Mouse (Mus musculus): ENCODE measurements around the gene Pgm1. TPM values are rescaled to one million over a fixed set of nuclear protein-coding genes. Genes with fewer than 3 reads are reported as not detected.

Pgm1 gene
- polyA plus RNA-seq, 1 experiment from 2014 or later: 76.3 TPM

DNA sequence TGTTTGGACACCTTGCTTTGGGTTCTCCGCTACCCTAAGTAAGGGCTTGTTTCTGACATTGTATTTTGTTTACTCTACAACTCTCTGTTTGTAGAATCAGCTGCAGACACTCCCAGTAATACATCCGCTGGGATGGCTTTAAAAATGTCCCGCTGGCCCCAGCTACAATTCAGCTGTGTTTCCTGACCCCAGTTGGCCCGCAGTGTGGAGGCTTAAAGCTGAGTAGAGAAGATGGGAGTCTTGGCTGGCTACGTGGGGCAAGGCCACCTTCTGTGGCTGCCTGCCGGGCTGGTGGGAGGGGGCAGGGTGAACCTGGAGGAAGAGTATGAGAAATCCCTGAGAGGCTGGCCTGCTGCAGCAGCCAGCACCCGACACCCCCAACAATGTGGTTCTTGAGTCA, 59.6 kb downstream of the Pgm1 start:
- H3K27ac ChIP-seq (ENCODE audit: low read length): no peak overlapping the region
- H3K9ac ChIP-seq (replicated peaks; ENCODE audit: low read depth): no peak overlapping the region
- ATAC-seq (no peak; the same call in 1 of the 2 replicates), DNase-seq (ENCODE audit: low spot score) (no peak)
- no peaks in the 10 kb centered on the region for H3K4me1 ChIP-seq (ENCODE audit: insufficient read depth, low read depth, low read length)
- H3K4me3 ChIP-seq (ENCODE audit: low read depth, low read length): no peak overlapping the region
- 48% methylated on average over 7 of the region's 7 CpGs for WGBS
- no peaks in the 10 kb centered on the region for H3K27me3 ChIP-seq (replicated peaks; ENCODE audit: insufficient read depth, low read length)
- peaks cover 7% of the 10 kb centered on the region; the same call in 1 of the 2 replicates for H3K36me3 ChIP-seq (ENCODE audit: insufficient read depth, low read length)
- H3K9me3 ChIP-seq (ENCODE audit: low read length): no peaks in the 10 kb centered on the region
- TF ChIP-seq EP300 (IDR thresholded peaks at IDR 0.05) (no peak), CTCF (IDR thresholded peaks at IDR 0.05) (no peak)
- H3K4me2 ChIP-seq (replicated peaks; ENCODE audit: low read depth, low read length): no peak overlapping the region

DNA sequence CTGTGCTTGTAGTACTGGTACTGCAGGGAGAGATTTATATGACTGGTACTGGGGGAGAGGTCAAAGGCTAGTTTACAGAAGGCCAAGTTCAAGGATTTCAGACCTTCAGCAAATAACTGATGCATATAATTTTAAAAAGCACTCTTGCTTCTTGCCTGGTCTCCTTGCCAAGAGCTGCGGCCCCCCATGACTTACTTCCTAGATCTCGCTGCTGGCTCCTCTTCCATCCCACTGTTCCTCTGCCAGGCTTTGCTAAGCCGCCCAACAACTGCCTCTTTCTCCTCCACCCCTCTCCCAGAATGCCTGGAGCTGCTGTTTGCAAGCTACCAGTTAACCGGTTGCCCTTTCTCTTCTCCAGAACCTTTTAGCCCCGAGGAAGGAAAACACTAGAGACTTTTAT, 71.8 kb downstream of the Pgm1 start:
- Histone ChIP-seq H3K27me3 (replicated peaks; ENCODE audit: insufficient read depth, low read length) (no peaks in the 10 kb centered on the region), H3K4me1 (ENCODE audit: insufficient read depth, low read depth, low read length) (no peaks in the 10 kb centered on the region), H3K4me2 (replicated peaks; ENCODE audit: low read depth, low read length) (no peak overlapping the region), H3K9ac (replicated peaks; ENCODE audit: low read depth) (no peak overlapping the region), H3K27ac (ENCODE audit: low read length) (no peak overlapping the region), H3K4me3 (ENCODE audit: low read depth, low read length) (no peak overlapping the region), H3K9me3 (ENCODE audit: low read length) (no peaks in the 10 kb centered on the region), H3K36me3 (ENCODE audit: insufficient read depth, low read length) (no peaks in the 10 kb centered on the region)
- no peak for DNase-seq (ENCODE audit: low spot score)
- TF ChIP-seq EP300 (IDR thresholded peaks at IDR 0.05) (no peak), CTCF (IDR thresholded peaks at IDR 0.05) (no peak)
- no peak for ATAC-seq
- 60% methylated on average over 5 of the region's 5 CpGs for WGBS

DNA sequence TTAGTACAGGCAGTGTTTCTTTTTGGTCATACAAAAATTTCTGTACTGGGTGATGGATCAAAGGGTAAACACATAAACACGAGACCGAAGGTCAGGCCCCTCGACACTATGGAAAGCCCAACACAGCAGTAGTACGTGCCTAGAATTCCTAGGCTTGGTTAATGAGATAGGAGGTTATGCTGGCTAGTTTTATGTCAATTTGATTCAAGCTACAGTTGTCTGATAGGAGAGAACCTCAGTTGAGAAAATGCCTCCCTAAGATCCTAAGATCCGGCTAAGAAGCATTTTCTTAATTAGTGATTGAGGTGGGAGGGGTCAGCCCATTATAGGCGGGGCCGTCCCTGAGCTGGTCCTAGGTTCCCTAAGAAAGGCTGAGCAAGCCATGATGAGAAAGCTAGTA, 72.6 kb downstream of the Pgm1 start:
- ATAC-seq (no peak), DNase-seq (ENCODE audit: low spot score) (no peak)
- no peak overlapping the region for H3K4me2 ChIP-seq (replicated peaks; ENCODE audit: low read depth, low read length)
- WGBS: 60% methylated on average over 7 of the region's 7 CpGs
- H3K4me3 ChIP-seq (ENCODE audit: low read depth, low read length): no peak overlapping the region
- TF ChIP-seq EP300 (IDR thresholded peaks at IDR 0.05): no peak
- TF ChIP-seq CTCF (IDR thresholded peaks at IDR 0.05): no peak
- H3K9ac ChIP-seq (replicated peaks; ENCODE audit: low read depth): no peak overlapping the region
- no peaks in the 10 kb centered on the region for H3K36me3 ChIP-seq (ENCODE audit: insufficient read depth, low read length)
- H3K4me1 ChIP-seq (ENCODE audit: insufficient read depth, low read depth, low read length): no peaks in the 10 kb centered on the region
- H3K27me3 ChIP-seq (replicated peaks; ENCODE audit: insufficient read depth, low read length): no peaks in the 10 kb centered on the region
- H3K27ac ChIP-seq (ENCODE audit: low read length): no peak overlapping the region
- no peaks in the 10 kb centered on the region for H3K9me3 ChIP-seq (ENCODE audit: low read length)

- Histone ChIP-seq H3K9ac (replicated peaks; ENCODE audit: low read depth) (no peak overlapping the region), H3K36me3 (ENCODE audit: insufficient read depth, low read length) (no peaks in the 10 kb centered on the region), H3K27ac (ENCODE audit: low read length) (no peak overlapping the region), H3K4me3 (ENCODE audit: low read depth, low read length) (no peak overlapping the region), H3K4me2 (replicated peaks; ENCODE audit: low read depth, low read length) (no peak overlapping the region), H3K27me3 (replicated peaks; ENCODE audit: insufficient read depth, low read length) (no peaks in the 10 kb centered on the region), H3K4me1 (ENCODE audit: insufficient read depth, low read depth, low read length) (no peaks in the 10 kb centered on the region), H3K9me3 (ENCODE audit: low read length) (no peaks in the 10 kb centered on the region)
- WGBS: 55% methylated on average over 7 of the region's 7 CpGs
- TF ChIP-seq EP300 (IDR thresholded peaks at IDR 0.05) (no peak), CTCF (IDR thresholded peaks at IDR 0.05) (no peak)
- ATAC-seq: no peak
- DNase-seq (ENCODE audit: low spot score): no peak
These were observed 78.5 kb downstream of the Pgm1 start for GRCm38 (mm10) chr4:100007721-100008120.

DNA sequence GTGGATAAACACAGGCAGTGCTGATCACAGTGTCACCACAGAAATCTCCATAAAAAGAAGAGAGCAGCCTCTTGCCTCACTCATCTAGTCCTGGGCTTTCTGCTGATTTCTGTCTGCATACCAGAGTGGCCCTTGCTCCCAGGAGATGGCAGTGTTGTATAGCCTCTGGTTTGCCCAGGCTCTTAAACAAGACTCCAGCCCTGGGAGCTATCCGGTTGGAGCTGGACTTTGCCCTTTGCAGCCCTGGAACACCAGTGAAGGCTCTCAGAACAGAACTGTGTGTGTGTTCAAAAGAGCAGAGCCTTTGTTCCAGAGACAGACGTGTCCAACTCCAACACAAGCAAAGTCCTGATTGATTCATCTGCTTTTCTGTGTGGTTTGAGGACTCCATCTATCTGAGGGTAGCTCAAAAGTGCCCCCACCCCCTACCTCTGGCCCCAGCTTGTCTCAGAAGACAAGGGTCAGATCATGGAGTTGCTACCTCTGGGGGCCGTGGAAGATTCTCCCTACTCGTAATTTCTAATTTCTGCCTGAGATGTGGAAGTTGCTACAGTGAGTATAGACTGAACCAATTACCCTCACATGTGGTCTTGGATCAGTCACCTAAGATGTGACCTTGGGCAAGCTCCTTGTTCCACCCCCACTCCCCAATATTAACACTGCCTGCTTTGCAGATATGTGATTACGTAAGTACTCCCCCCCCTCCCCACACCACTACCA, 79.3 kb downstream of the Pgm1 start:
- WGBS: 34% methylated on average over 5 of the region's 5 CpGs
- DNase-seq (ENCODE audit: low spot score) (peak; percentile 91), ATAC-seq (peak; percentile 92)
- no peaks in the 10 kb centered on the region for H3K4me1 ChIP-seq (ENCODE audit: insufficient read depth, low read depth, low read length)
- no peak overlapping the region for H3K9ac ChIP-seq (replicated peaks; ENCODE audit: low read depth)
- H3K4me3 ChIP-seq (ENCODE audit: low read depth, low read length): no peak overlapping the region
- no peaks in the 10 kb centered on the region for H3K36me3 ChIP-seq (ENCODE audit: insufficient read depth, low read length)
- no peaks in the 10 kb centered on the region for H3K27me3 ChIP-seq (replicated peaks; ENCODE audit: insufficient read depth, low read length)
- H3K27ac ChIP-seq (ENCODE audit: low read length): no peak overlapping the region
- TF ChIP-seq CTCF (IDR thresholded peaks at IDR 0.05): peak; percentile 88
- no peak for TF ChIP-seq EP300 (IDR thresholded peaks at IDR 0.05)
- H3K9me3 ChIP-seq (ENCODE audit: low read length): no peaks in the 10 kb centered on the region
- H3K4me2 ChIP-seq (replicated peaks; ENCODE audit: low read depth, low read length): no peak overlapping the region

GRCm38 (mm10) chr4:100009211-100009678, 80.0 kb downstream of the Pgm1 start:
- WGBS: 44% methylated on average over 8 of the region's 8 CpGs
- Histone ChIP-seq H3K9ac (replicated peaks; ENCODE audit: low read depth) (no peak overlapping the region), H3K4me2 (replicated peaks; ENCODE audit: low read depth, low read length) (no peak overlapping the region), H3K4me3 (ENCODE audit: low read depth, low read length) (no peak overlapping the region), H3K27me3 (replicated peaks; ENCODE audit: insufficient read depth, low read length) (no peaks in the 10 kb centered on the region), H3K36me3 (ENCODE audit: insufficient read depth, low read length) (no peaks in the 10 kb centered on the region), H3K4me1 (ENCODE audit: insufficient read depth, low read depth, low read length) (no peaks in the 10 kb centered on the region), H3K9me3 (ENCODE audit: low read length) (no peaks in the 10 kb centered on the region), H3K27ac (ENCODE audit: low read length) (no peak overlapping the region)
- ATAC-seq (no peak), DNase-seq (ENCODE audit: low spot score) (no peak)
- TF ChIP-seq EP300 (IDR thresholded peaks at IDR 0.05) (no peak), CTCF (IDR thresholded peaks at IDR 0.05) (no peak)
